Mouse (Mus musculus): Measurements from ENCODE around the gene Pacsin2. TPM values are rescaled to one million over a fixed set of nuclear protein-coding genes. Genes with fewer than 3 reads are reported as not detected.
"Not testable (repeated sequence)": the region's sequence is repeated elsewhere in the genome, so short reads cannot be mapped to it uniquely, and the experiment has no call there.

Pacsin2 gene
- polyA plus RNA-seq, 1 experiment from 2014 or later: 85.4 TPM

DNA sequence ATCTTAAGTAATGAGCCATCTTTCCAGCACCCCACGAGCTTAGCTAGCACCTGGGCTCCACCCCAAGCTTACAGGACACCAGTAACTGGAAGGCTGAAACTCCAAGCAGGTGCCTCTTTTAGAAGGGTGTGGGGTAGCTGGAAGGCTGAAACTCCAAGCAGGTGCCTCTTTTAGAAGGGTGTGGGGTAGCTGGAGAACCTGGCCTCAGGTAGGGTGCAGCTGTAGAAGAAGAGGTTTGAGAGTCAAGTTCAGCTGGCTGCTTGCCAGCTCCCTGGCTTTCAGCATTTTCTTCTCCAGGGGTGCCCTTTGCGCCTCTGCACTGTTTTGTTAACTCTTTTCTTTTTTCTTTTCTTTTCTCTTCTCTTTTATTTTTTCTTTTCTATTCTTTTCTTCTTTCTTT, 96.1 kb downstream of the Pacsin2 start:
- Histone ChIP-seq H3K9me3 (ENCODE audit: low read length) (no peaks in the 10 kb centered on the region), H3K4me1 (ENCODE audit: insufficient read depth, low read length) (0 out of 2 replicates have a peak, but pooled peaks cover 3% of the 10 kb centered on the region), H3K4me3 (ENCODE audit: low read length) (no peak overlapping the region), H3K9ac (replicated peaks; ENCODE audit: low read length) (no peak overlapping the region), H3K4me2 (replicated peaks; ENCODE audit: low read depth, low read length) (no peak overlapping the region), H3K27ac (ENCODE audit: low read length) (no peak overlapping the region), H3K27me3 (ENCODE audit: insufficient read depth, low read length) (no peaks in the 10 kb centered on the region), H3K36me3 (ENCODE audit: insufficient read depth, low read length) (no peaks in the 10 kb centered on the region)
- no peak for ATAC-seq (ENCODE audit: low FRiP score, low TSS enrichment)
- WGBS: 83% methylated on average over 2 of the region's 2 CpGs

GRCm38 (mm10) chr15:83366933-83367552, 97.4 kb downstream of the Pacsin2 start:
- peak; percentile 89 for ATAC-seq (ENCODE audit: low FRiP score, low TSS enrichment)
- Histone ChIP-seq H3K9me3 (ENCODE audit: low read length) (no peaks in the 10 kb centered on the region), H3K9ac (replicated peaks; ENCODE audit: low read length) (peak overlapping the region; percentile 53), H3K4me1 (ENCODE audit: insufficient read depth, low read length) (0 out of 2 replicates have a peak, but pooled peaks cover 3% of the 10 kb centered on the region), H3K27ac (ENCODE audit: low read length) (no peak overlapping the region), H3K4me2 (replicated peaks; ENCODE audit: low read depth, low read length) (peak overlapping the region; percentile 77), H3K4me3 (ENCODE audit: low read length) (peak overlapping the region; percentile 52), H3K36me3 (ENCODE audit: insufficient read depth, low read length) (no peaks in the 10 kb centered on the region), H3K27me3 (ENCODE audit: insufficient read depth, low read length) (no peaks in the 10 kb centered on the region)
- 22% methylated on average over 54 of the region's 58 CpGs for WGBS

GRCm38 (mm10) chr15:83365697-83366096, 98.7 kb downstream of the Pacsin2 start:
- Histone ChIP-seq H3K4me3 (ENCODE audit: low read length) (no peak overlapping the region), H3K9ac (replicated peaks; ENCODE audit: low read length) (no peak overlapping the region), H3K27ac (ENCODE audit: low read length) (no peak overlapping the region), H3K4me1 (ENCODE audit: insufficient read depth, low read length) (0 out of 2 replicates have a peak, but pooled peaks cover 3% of the 10 kb centered on the region), H3K9me3 (ENCODE audit: low read length) (no peaks in the 10 kb centered on the region), H3K36me3 (ENCODE audit: insufficient read depth, low read length) (no peaks in the 10 kb centered on the region), H3K4me2 (replicated peaks; ENCODE audit: low read depth, low read length) (no peak overlapping the region), H3K27me3 (ENCODE audit: insufficient read depth, low read length) (no peaks in the 10 kb centered on the region)
- no peak for ATAC-seq (ENCODE audit: low FRiP score, low TSS enrichment)

GRCm38 (mm10) chr15:83364194-83364593, 100.2 kb downstream of the Pacsin2 start:
- no peak for ATAC-seq (ENCODE audit: low FRiP score, low TSS enrichment)
- 76% methylated on average over 3 of the region's 3 CpGs for whole genome bisulfite sequencing
- Histone ChIP-seq H3K27me3 (ENCODE audit: insufficient read depth, low read length) (no peaks in the 10 kb centered on the region), H3K4me1 (ENCODE audit: insufficient read depth, low read length) (0 out of 2 replicates have a peak, but pooled peaks cover 3% of the 10 kb centered on the region), H3K4me3 (ENCODE audit: low read length) (no peak overlapping the region), H3K9me3 (ENCODE audit: low read length) (no peaks in the 10 kb centered on the region), H3K36me3 (ENCODE audit: insufficient read depth, low read length) (no peaks in the 10 kb centered on the region), H3K9ac (replicated peaks; ENCODE audit: low read length) (no peak overlapping the region), H3K4me2 (replicated peaks; ENCODE audit: low read depth, low read length) (no peak overlapping the region), H3K27ac (ENCODE audit: low read length) (no peak overlapping the region)

DNA sequence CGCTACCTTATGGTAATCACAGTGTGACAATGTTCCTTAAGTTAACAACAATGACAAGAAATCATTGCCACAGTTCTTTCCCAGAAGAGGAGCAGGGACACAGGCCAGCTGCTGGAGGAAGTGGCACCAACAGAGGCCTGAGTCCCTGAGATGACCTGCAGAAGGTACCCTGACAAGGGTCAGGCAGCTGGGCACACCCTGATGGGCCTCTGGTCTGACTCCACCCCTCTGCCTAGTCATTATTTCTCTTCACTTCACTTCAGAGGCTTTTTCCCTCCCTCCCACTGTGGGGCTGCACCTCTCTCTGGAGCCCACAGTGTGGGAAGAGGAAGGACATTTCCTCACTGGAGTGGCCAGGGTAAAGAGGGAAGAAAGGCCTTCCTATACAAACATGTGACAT, 101.6 kb downstream of the Pacsin2 start:
- H3K27ac ChIP-seq (ENCODE audit: low read length); H3K9ac ChIP-seq (replicated peaks; ENCODE audit: low read length); H3K9me3 ChIP-seq (ENCODE audit: low read length); ATAC-seq (ENCODE audit: low FRiP score, low TSS enrichment); H3K4me1 ChIP-seq (ENCODE audit: insufficient read depth, low read length); H3K36me3 ChIP-seq (ENCODE audit: insufficient read depth, low read length); H3K4me2 ChIP-seq (replicated peaks; ENCODE audit: low read depth, low read length); H3K27me3 ChIP-seq (ENCODE audit: insufficient read depth, low read length); H3K4me3 ChIP-seq (ENCODE audit: low read length): not testable (repeated sequence)
- 79% methylated on average over 1 of the region's 1 CpGs for WGBS

GRCm38 (mm10) chr15:83360899-83361298, 103.5 kb downstream of the Pacsin2 start:
- ATAC-seq (ENCODE audit: low FRiP score, low TSS enrichment); H3K4me3 ChIP-seq (ENCODE audit: low read length); H3K36me3 ChIP-seq (ENCODE audit: insufficient read depth, low read length); H3K4me2 ChIP-seq (replicated peaks; ENCODE audit: low read depth, low read length); H3K27ac ChIP-seq (ENCODE audit: low read length); H3K27me3 ChIP-seq (ENCODE audit: insufficient read depth, low read length); H3K9ac ChIP-seq (replicated peaks; ENCODE audit: low read length); H3K9me3 ChIP-seq (ENCODE audit: low read length); H3K4me1 ChIP-seq (ENCODE audit: insufficient read depth, low read length): not testable (repeated sequence)
- WGBS: 71% methylated on average over 4 of the region's 5 CpGs

GRCm38 (mm10) chr15:83360140-83360539, 104.3 kb downstream of the Pacsin2 start:
- WGBS: 78% methylated on average over 3 of the region's 3 CpGs

GRCm38 (mm10) chr15:83358476-83358875, 105.9 kb downstream of the Pacsin2 start:
- no peak overlapping the region for H3K27ac ChIP-seq (ENCODE audit: low read length)
- no peak overlapping the region for H3K4me3 ChIP-seq (ENCODE audit: low read length)
- H3K9ac ChIP-seq (replicated peaks; ENCODE audit: low read length): no peak overlapping the region
- ATAC-seq (ENCODE audit: low FRiP score, low TSS enrichment): no peak
- H3K4me1 ChIP-seq (ENCODE audit: insufficient read depth, low read length): no peaks in the 10 kb centered on the region
- no peaks in the 10 kb centered on the region for H3K27me3 ChIP-seq (ENCODE audit: insufficient read depth, low read length)
- H3K9me3 ChIP-seq (ENCODE audit: low read length): no peaks in the 10 kb centered on the region
- WGBS: 90% methylated on average over 1 of the region's 1 CpGs
- H3K36me3 ChIP-seq (ENCODE audit: insufficient read depth, low read length): no peaks in the 10 kb centered on the region
- H3K4me2 ChIP-seq (replicated peaks; ENCODE audit: low read depth, low read length): no peak overlapping the region

More at GRCm38 (mm10) chr15:83360140-83360539, 104.3 kb downstream of the Pacsin2 start:
- Histone ChIP-seq H3K4me1 (ENCODE audit: insufficient read depth, low read length) (no peaks in the 10 kb centered on the region), H3K9me3 (ENCODE audit: low read length) (no peaks in the 10 kb centered on the region), H3K27ac (ENCODE audit: low read length) (no peak overlapping the region), H3K27me3 (ENCODE audit: insufficient read depth, low read length) (no peaks in the 10 kb centered on the region), H3K36me3 (ENCODE audit: insufficient read depth, low read length) (no peaks in the 10 kb centered on the region), H3K4me2 (replicated peaks; ENCODE audit: low read depth, low read length) (no peak overlapping the region), H3K4me3 (ENCODE audit: low read length) (no peak overlapping the region), H3K9ac (replicated peaks; ENCODE audit: low read length) (no peak overlapping the region)
- ATAC-seq (ENCODE audit: low FRiP score, low TSS enrichment): no peak

DNA sequence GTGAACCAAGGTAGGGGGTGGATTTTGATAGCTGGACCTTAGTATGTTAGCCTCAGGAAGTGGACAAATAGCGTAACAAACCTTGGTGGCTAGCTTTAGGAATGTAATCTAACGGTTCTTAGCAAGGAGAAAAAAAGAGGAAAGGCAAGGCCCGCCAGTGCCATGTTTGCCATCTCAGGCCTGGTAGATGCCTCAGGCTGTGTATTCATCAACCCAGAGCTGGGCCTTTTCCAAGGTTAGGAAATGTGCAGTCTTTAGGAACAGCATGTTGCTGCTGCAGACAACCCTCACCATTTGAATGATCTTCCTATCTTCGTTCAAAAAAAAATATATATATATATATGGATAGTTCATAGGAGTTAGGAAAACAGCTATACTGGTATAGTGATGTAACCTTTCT, 112.9 kb downstream of the Pacsin2 start:
- H3K4me1 ChIP-seq (ENCODE audit: insufficient read depth, low read length): peaks cover 17% of the 10 kb centered on the region
- H3K4me3 ChIP-seq (ENCODE audit: low read length): no peak overlapping the region
- H3K9me3 ChIP-seq (ENCODE audit: low read length): no peaks in the 10 kb centered on the region
- no peak overlapping the region for H3K4me2 ChIP-seq (replicated peaks; ENCODE audit: low read depth, low read length)
- no peaks in the 10 kb centered on the region for H3K27me3 ChIP-seq (ENCODE audit: insufficient read depth, low read length)
- no peak overlapping the region for H3K27ac ChIP-seq (ENCODE audit: low read length)
- 96% methylated on average over 4 of the region's 4 CpGs for WGBS
- H3K9ac ChIP-seq (replicated peaks; ENCODE audit: low read length): no peak overlapping the region
- no peak for ATAC-seq (ENCODE audit: low FRiP score, low TSS enrichment)
- H3K36me3 ChIP-seq (ENCODE audit: insufficient read depth, low read length): no peaks in the 10 kb centered on the region

GRCm38 (mm10) chr15:83350859-83351258, 113.5 kb downstream of the Pacsin2 start:
- no peak for ATAC-seq (ENCODE audit: low FRiP score, low TSS enrichment)

More at GRCm38 (mm10) chr15:83350859-83351258, 113.5 kb downstream of the Pacsin2 start:
- WGBS: 52% methylated on average over 2 of the region's 2 CpGs
- H3K4me1 ChIP-seq (ENCODE audit: insufficient read depth, low read length): peaks cover 17% of the 10 kb centered on the region
- no peak overlapping the region for H3K9ac ChIP-seq (replicated peaks; ENCODE audit: low read length)
- no peaks in the 10 kb centered on the region for H3K27me3 ChIP-seq (ENCODE audit: insufficient read depth, low read length)
- H3K4me3 ChIP-seq (ENCODE audit: low read length): no peak overlapping the region
- H3K9me3 ChIP-seq (ENCODE audit: low read length): no peaks in the 10 kb centered on the region
- 0 out of 2 replicates have a peak, but pooled peaks cover 3% of the 10 kb centered on the region for H3K36me3 ChIP-seq (ENCODE audit: insufficient read depth, low read length)
- H3K4me2 ChIP-seq (replicated peaks; ENCODE audit: low read depth, low read length): peak overlapping the region; percentile 94; the same call in 1 of the 2 replicates
- H3K27ac ChIP-seq (ENCODE audit: low read length): no peak overlapping the region; the same call in 1 of the 2 replicates

All from kidney, embryonic 16.5 days (tissue).